Mouse (Mus musculus) monocyte, adult 5-6 weeks (primary cell): ENCODE measurements around the gene Lypla2. TPM values are rescaled to one million over a fixed set of nuclear protein-coding genes. Genes with fewer than 3 reads are reported as not detected.

Experiments used
- ATAC-seq: fragments of 153-309, 156-312 bp; replicated peaks from 2 replicates; pipeline ENCODE4 v1.8.0; 2017; ENCODE audit warnings: mild to moderate bottlenecking; ENCODE audit not compliant: low TSS enrichment, insufficient number of reproducible peaks, severe bottlenecking, poor library complexity, low FRiP score
- total RNA-seq: library from RNA; stranded (forward); fragments of 200-1000, 200-491, 200-594 nt; gene quantifications from 3 replicates; pipeline ENCODE4 v1.2.3, GENCODE M21; 2017

Lypla2 gene
- total RNA-seq, 1 experiment from 2014 or later: 36.0 TPM

- ATAC-seq: no peak
These were observed 44.0 kb downstream of the Lypla2 start for GRCm38 (mm10) chr4:135928376-135928775.

- no peak for ATAC-seq
These were observed 45.6 kb downstream of the Lypla2 start for GRCm38 (mm10) chr4:135926861-135927260.

GRCm38 (mm10) chr4:135926195-135926808 lies 46.1 kb downstream of the Lypla2 start:
- no peak for ATAC-seq

- no peak for ATAC-seq
These were observed 47.1 kb downstream of the Lypla2 start for GRCm38 (mm10) chr4:135925341-135925740.

GRCm38 (mm10) chr4:135924418-135924817 lies 48.0 kb downstream of the Lypla2 start:
- ATAC-seq: no peak

GRCm38 (mm10) chr4:135922190-135922589 lies 50.2 kb downstream of the Lypla2 start:
- ATAC-seq: no peak

GRCm38 (mm10) chr4:135921257-135922120 lies 50.9 kb downstream of the Lypla2 start:
- ATAC-seq: no peak

- ATAC-seq: peak; percentile 83
These were observed 51.9 kb downstream of the Lypla2 start, which contains the start of gene Fuca1 for GRCm38 (mm10) chr4:135920304-135921241. TSS of gene Fuca1 (plus strand) at chr4:135920735.

- ATAC-seq: peak; percentile 42
These were observed 53.2 kb downstream of the Lypla2 start for GRCm38 (mm10) chr4:135919280-135919639.

- ATAC-seq: peak; percentile 74
These were observed 53.7 kb downstream of the Lypla2 start for GRCm38 (mm10) chr4:135918635-135919279.

Other genes starting within 250 kb of the Lypla2 start
- gene Il22ra1, start 244.5 kb downstream of the Lypla2 start, total RNA-seq: not detected in 3 replicates
- not detected in 3 replicates for gene Myom3, start 212.9 kb downstream of the Lypla2 start, total RNA-seq
- gene Srsf10, start 116.9 kb downstream of the Lypla2 start, total RNA-seq: 233 to 426 TPM (median 303 TPM) in 3 replicates
- gene Pnrc2, start 98.8 kb downstream of the Lypla2 start, total RNA-seq: 342 to 380 TPM (median 364 TPM) in 3 replicates
- 12.0 to 23.7 TPM (median 19.9 TPM) in 3 replicates for gene Cnr2, start 77.2 kb downstream of the Lypla2 start, total RNA-seq
- 180 to 259 TPM (median 226 TPM) in 3 replicates for gene Fuca1, start 51.9 kb downstream of the Lypla2 start, total RNA-seq
- 56.8 to 67.9 TPM (median 60.9 TPM) in 3 replicates for gene Hmgcl, start 26.2 kb downstream of the Lypla2 start, total RNA-seq
- 1.5 to 3.7 TPM (median 2.7 TPM) in 3 replicates for gene Gale, start 8.9 kb downstream of the Lypla2 start, total RNA-seq
- 33.5 to 49.4 TPM (median 35.4 TPM) in 3 replicates for gene Pithd1, start 14.6 kb upstream of the Lypla2 start, total RNA-seq
- gene Eloa, start 49.1 kb upstream of the Lypla2 start, total RNA-seq: 58.0 to 71.9 TPM (median 68.5 TPM) in 3 replicates
- gene Rpl11, start 80.8 kb upstream of the Lypla2 start, total RNA-seq: 392 to 636 TPM (median 589 TPM) in 3 replicates
- 4.9 to 16.7 TPM (median 8.5 TPM) in 3 replicates for gene Id3, start 170.9 kb upstream of the Lypla2 start, total RNA-seq
- gene E2f2, start 199.8 kb upstream of the Lypla2 start, total RNA-seq: 18.1 to 19.7 TPM (median 18.4 TPM) in 3 replicates
- not detected in 3 replicates for gene Asap3, start 233.7 kb upstream of the Lypla2 start, total RNA-seq